Mouse (Mus musculus) urinary bladder, adult 18-20 months (tissue): ENCODE data around the gene Spata48.

Experiments used
- DNase-seq, 2 experiments: peaks; one replicate each; pipeline ENCODE4 v3.0.0; 2022; ENCODE audit warnings: low spot score in 2 of 2, mixed read lengths in 2 of 2

Spata48 gene

DNA sequence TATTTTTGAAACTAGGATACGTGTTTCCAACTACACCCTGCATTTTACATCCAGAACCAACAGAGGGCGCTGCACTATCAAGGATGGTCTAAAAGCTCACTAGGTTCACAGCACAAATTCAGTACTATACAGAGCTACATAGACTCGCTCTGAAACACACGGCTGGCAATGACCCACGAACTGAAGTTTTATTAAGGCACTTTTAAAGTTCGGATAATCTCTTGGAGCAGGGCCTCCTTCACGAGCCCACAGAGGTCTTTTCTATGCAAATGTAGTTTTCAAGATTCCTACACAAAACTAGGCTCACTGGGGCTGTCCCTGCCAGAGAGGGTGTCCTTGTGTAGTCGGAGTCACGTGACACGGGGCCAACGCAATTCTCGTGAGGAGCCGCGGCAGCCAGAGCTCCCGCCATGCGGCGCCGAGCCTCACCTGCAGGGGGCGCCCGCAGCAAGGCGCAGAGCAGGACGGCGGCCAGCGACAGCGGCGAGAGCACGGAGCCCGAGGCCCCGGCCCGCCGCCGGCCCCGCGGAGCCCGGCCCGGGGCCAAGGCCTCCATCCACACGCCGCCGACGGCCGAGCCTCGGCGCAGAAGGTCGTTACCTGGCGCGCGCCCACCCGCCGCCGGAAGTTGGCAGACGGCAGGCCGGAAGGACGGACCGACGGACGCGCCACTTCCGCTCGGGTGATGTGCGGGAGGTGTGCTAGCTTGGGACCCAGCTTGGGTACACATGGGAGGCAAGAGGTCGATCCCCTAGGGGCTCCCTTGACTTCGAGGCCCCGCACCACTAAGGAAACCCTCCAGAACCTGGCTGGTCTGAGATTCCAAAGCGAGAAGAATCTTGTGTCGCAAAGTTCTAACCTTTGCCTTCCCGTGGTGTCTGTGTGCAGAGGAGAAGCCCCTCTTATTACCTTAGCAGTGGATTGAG, at the start of gene Spata48, which contains the start of gene Zpbp:
TSS of gene Spata48 (plus strand) at position 460 of the 926 bp plus-strand sequence.
TSS of gene Zpbp (minus strand) at position 774 of the 926 bp plus-strand sequence.
- DNase-seq = peak; percentile 76 to 83

- DNase-seq = no peak
Observed at GRCm38 (mm10) chr11:11414188-11414587, 47.7 kb upstream of the Spata48 start.

GRCm38 (mm10) chr11:11417356-11417755, 44.5 kb upstream of the Spata48 start:
- no peak for DNase-seq

GRCm38 (mm10) chr11:11455037-11455436, 6.9 kb upstream of the Spata48 start:
- no peak for DNase-seq

GRCm38 (mm10) chr11:11462561-11462890, 632 bp downstream of the Spata48 start:
- DNase-seq = no peak

DNA sequence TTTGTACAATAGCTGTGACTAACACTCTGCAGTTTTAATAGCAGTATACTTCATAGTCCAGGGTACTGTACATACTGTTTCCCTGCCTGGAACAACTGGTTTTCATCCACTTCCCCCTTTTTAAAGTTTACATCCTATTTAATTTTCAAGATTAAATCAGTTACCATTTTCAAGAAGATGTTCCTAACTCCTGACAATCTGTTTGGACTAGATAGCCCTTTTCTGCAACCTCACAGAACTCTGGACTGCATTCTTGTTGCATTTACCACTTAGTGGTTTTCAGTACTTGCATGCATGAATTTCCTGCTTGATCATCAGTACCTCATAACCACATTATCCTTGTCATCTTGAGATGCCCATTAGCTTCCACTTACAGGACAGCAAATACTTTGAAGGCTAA, 7.0 kb downstream of the Spata48 start:
- no peak for DNase-seq

GRCm38 (mm10) chr11:11484378-11484777, 22.5 kb downstream of the Spata48 start:
- no peak for DNase-seq

- no peak for DNase-seq
Observed at GRCm38 (mm10) chr11:11492044-11492443, 30.1 kb downstream of the Spata48 start.

- no peak for DNase-seq
Observed at GRCm38 (mm10) chr11:11495697-11496096, 33.8 kb downstream of the Spata48 start.

GRCm38 (mm10) chr11:11499944-11500343, 38.0 kb downstream of the Spata48 start:
- no peak for DNase-seq

DNA sequence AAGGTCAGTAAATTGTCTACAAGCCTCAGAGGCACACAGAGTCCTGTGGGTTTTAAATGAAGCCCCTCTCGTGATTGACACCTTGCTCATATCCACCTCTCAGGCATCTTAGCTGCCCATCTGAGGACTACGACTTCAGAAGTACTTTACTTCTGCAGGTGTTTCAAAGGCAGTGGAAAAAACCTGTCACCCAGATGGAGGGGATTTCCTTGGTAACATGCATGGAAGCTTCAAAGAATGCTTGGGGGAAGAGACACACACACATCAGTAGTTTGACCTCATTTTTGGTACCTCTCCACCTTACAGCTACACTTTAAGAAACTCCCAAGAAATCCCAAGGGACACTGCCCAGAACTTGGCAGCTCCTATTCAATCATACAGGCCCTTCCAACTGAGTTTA, 44.3 kb downstream of the Spata48 start:
- no peak for DNase-seq

DNA sequence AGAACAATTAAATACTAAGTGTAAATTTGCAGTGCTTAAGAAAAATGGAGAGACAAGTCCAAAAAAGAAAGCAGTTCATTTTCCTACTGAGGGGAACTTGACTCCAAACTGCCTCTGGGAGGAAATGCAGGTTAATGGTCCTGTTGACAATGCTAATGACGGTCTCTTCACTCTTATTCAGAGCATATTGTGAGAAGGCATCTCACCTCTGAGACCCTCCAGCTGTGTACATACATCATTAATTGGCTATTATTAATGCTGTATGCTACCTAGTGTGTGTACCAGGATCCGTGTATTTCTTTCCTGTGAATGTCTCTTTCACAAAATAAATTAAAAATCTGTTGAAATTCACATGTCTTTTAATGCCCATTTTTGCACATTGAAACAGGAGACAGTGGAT, 47.5 kb downstream of the Spata48 start:
- DNase-seq = no peak

- DNase-seq = no peak
Observed at GRCm38 (mm10) chr11:11512056-11512455, 50.2 kb downstream of the Spata48 start.

DNA sequence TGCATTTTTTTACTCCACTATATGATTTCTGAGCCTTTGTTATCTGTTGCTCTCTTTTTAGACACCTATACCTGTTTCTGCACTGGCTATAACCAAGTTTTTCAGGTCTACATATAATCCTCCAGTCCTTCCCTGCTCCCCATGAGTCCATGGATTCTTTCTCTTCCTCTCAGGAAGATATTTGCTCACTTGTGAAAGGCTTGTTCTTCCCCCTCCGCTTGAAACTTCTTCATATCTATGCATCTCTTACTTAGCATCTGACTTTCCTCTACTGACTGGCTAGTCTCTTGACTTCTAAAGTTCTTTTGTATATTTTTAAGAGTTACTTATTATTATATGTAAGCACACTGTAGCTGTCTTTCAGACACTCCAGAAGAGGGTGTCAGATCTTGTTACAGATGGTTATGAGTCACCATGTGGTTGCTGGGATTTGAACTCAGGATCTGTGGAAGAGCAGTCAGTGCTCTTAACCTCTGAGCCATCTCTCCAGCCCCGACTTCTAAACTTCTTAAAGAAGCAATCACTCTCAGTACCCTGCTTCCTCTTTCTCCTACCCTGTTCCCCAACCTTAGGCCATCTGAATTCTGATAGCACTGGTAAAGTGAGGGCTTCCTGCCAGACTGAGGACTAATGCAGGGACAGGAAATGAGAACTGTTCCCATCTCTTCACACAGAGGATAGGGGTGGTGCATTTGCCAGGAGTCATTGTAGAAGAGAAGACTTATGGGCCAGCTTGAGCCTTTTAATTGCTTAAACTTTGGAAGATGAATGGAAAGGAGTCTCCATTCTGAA, 51.3 kb downstream of the Spata48 start:
- DNase-seq = no peak

GRCm38 (mm10) chr11:11514920-11515319, 53.0 kb downstream of the Spata48 start:
- no peak for DNase-seq

DNA sequence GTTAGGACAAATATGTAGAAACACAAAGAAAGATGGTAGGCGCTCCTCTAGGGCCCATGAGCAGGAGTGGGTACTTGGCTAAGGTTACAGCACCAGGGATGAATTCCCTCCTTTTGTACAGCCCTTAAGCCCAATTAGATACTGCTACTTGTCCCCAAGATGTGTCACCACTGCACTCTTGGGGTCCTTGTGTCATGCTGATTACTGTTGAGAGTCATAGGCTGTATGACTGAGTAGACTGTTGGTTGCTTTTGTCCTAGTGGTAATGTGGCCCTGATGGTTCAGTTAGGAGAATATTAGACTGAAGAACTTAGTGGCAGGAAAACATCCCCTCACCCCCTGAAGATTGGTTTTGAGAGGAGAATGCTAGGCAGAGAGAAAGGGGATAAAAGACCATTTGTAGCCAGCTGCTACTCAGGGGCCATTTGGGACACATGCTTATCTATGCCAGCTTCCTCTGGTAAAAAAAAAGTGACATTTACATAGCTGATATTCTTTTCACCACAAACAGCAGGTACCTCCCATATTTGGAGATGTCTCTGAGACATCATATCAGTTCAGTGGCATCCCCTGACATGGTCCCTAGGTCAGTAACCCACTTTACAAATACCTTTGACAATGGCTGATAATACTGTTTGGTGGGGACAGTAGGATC, 56.0 kb downstream of the Spata48 start:
- DNase-seq = no peak

- DNase-seq = no peak
Observed at GRCm38 (mm10) chr11:11519255-11520243, 57.7 kb downstream of the Spata48 start.

- no peak for DNase-seq
Observed at GRCm38 (mm10) chr11:11521908-11522441, 60.1 kb downstream of the Spata48 start.

- no peak for DNase-seq
Observed at GRCm38 (mm10) chr11:11528760-11529159, 66.9 kb downstream of the Spata48 start.

GRCm38 (mm10) chr11:11529165-11529564, 67.3 kb downstream of the Spata48 start:
- no peak for DNase-seq

- DNase-seq = no peak
Observed at GRCm38 (mm10) chr11:11530126-11530525, 68.2 kb downstream of the Spata48 start.
